Mouse (Mus musculus): ENCODE results near the gene Stac2.

The Stac2 gene

GRCm38 (mm10) chr11:98052989-98053834 is at the start of gene Stac2:
Gene Stac2, minus strand, starts transcription at chr11:98053462.
- DNase-seq (ENCODE audit: low read depth, low spot score): peak; percentile 92

- no peak for DNase-seq (ENCODE audit: low read depth, low spot score)
These were observed 48.1 kb upstream of the Stac2 start for GRCm38 (mm10) chr11:98101332-98101731.

- DNase-seq (ENCODE audit: low read depth, low spot score): no peak
These were observed 37.3 kb upstream of the Stac2 start for GRCm38 (mm10) chr11:98090583-98090982.

GRCm38 (mm10) chr11:98088224-98088623 is 35.0 kb upstream of the Stac2 start:
- no peak for DNase-seq (ENCODE audit: low read depth, low spot score)

GRCm38 (mm10) chr11:98086574-98086973 is 33.3 kb upstream of the Stac2 start:
- DNase-seq (ENCODE audit: low read depth, low spot score): no peak

- no peak for DNase-seq (ENCODE audit: low read depth, low spot score)
These were observed 32.9 kb upstream of the Stac2 start for GRCm38 (mm10) chr11:98086141-98086540.

- no peak for DNase-seq (ENCODE audit: low read depth, low spot score)
These were observed 29.5 kb upstream of the Stac2 start for GRCm38 (mm10) chr11:98082745-98083144.

- DNase-seq (ENCODE audit: low read depth, low spot score): no peak
These were observed 27.2 kb upstream of the Stac2 start for GRCm38 (mm10) chr11:98080450-98080849.

GRCm38 (mm10) chr11:98077086-98077485 is 23.8 kb upstream of the Stac2 start:
- DNase-seq (ENCODE audit: low read depth, low spot score): no peak

- peak; percentile 88 for DNase-seq (ENCODE audit: low read depth, low spot score)
These were observed 22.0 kb upstream of the Stac2 start for GRCm38 (mm10) chr11:98075195-98075808.

GRCm38 (mm10) chr11:98073442-98073841 is 20.2 kb upstream of the Stac2 start:
- no peak for DNase-seq (ENCODE audit: low read depth, low spot score)

- DNase-seq (ENCODE audit: low read depth, low spot score): no peak
These were observed 14.0 kb upstream of the Stac2 start for GRCm38 (mm10) chr11:98067255-98067654.

- DNase-seq (ENCODE audit: low read depth, low spot score): no peak
These were observed 12.9 kb upstream of the Stac2 start for GRCm38 (mm10) chr11:98066201-98066600.

- DNase-seq (ENCODE audit: low read depth, low spot score): no peak
These were observed 8.8 kb upstream of the Stac2 start for GRCm38 (mm10) chr11:98061904-98062562.

GRCm38 (mm10) chr11:98061441-98061840 is 8.2 kb upstream of the Stac2 start:
- DNase-seq (ENCODE audit: low read depth, low spot score): no peak

- no peak for DNase-seq (ENCODE audit: low read depth, low spot score)
These were observed 6.9 kb upstream of the Stac2 start for GRCm38 (mm10) chr11:98060104-98060692.

GRCm38 (mm10) chr11:98059662-98060061 is 6.4 kb upstream of the Stac2 start:
- DNase-seq (ENCODE audit: low read depth, low spot score): no peak

- DNase-seq (ENCODE audit: low read depth, low spot score): no peak
These were observed 4.7 kb upstream of the Stac2 start for GRCm38 (mm10) chr11:98057998-98058397.

- no peak for DNase-seq (ENCODE audit: low read depth, low spot score)
These were observed 4.2 kb upstream of the Stac2 start for GRCm38 (mm10) chr11:98057466-98057865.

GRCm38 (mm10) chr11:98052129-98052988 is 903 bp downstream of the Stac2 start:
- DNase-seq (ENCODE audit: low read depth, low spot score): no peak

GRCm38 (mm10) chr11:98051611-98052128 is 1.6 kb downstream of the Stac2 start:
- DNase-seq (ENCODE audit: low read depth, low spot score): no peak

All from mesoderm, embryonic 11.5 days (tissue).